Mouse (Mus musculus) frontal cortex, postnatal 25 days (tissue): Measurements from ENCODE around the gene Lrrc41.

ENCODE experiments used
- DNase-seq, 2 experiments: peaks; one replicate each; pipeline ENCODE4 v3.0.0; 2022; ENCODE audit warnings: low spot score in 2 of 2

The Lrrc41 gene

DNA sequence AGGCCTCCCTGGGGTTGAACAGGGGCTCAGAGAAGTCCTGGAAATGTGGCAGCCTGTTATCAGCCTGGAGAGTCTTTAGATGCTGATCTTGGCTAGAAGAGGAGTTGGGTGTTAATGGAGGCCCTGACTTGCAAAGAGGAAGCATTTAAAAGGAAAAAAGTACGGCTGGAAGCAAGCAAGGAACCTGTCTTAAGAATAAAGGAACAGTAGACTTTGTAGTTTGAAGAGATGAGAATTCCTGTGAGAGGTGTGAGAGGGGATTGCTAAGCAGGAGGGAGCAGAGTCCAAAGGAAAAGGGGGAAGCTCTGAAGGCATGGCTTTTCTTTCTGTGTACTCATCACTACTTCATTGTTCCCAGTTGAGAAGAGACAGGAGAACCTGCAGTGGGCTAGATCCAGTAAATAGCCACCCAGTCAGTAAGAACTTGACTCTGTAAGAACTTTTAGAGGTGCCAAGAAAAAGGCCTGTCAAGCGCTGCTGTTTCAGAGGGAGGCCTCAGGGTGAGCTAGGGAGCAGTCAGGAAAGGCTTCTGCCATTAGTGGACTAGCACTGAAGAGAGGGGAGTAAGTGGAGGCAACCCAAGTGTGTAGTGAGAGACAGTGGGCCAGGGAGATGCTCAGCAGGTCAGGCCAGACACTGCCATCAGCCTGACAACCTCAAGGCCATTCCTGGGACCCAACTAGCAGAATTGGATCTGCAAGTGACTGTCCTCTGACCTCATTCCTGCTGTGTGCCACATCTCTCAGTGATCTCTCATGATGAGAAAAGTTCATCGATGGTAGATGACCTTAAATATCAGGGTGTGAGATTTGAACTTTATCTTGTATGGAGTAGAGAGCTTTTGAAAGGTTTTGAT lies 2.4 kb downstream of the Lrrc41 start:
- no peak for DNase-seq

DNA sequence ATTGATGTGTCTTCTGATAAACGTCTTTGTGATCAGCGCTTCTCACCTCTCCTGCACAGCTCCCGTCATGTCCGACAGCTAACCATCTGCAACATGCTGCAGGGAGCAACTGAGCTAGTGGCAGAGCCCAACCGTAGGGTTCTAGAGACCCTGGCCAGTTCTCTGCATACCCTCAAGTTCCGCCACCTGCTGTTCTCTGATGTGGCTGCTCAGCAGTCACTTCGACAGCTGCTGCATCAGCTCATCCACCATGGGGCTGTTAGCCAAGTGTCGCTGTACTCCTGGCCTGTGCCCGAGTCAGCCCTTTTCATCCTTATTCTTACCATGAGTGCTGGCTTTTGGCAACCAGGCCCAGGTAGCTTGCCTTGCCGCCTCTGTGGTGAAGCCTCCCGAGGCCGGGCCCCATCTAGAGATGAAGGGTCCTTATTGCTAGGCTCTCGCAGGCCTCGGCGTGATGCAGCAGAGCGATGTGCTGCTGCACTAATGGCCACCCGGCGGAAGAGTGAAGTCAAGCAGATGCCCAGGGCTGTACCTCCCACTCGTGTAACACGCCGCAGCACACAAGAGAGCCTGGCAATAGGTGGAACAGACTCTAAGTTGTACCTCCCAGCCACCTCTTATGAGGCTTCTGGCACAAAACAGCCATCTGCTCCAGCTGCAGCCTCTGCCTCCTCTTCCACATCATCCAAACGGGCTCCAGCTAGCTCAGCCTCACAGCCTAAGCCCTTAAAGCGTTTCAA lies 13.6 kb downstream of the Lrrc41 start:
- DNase-seq = no peak

DNA sequence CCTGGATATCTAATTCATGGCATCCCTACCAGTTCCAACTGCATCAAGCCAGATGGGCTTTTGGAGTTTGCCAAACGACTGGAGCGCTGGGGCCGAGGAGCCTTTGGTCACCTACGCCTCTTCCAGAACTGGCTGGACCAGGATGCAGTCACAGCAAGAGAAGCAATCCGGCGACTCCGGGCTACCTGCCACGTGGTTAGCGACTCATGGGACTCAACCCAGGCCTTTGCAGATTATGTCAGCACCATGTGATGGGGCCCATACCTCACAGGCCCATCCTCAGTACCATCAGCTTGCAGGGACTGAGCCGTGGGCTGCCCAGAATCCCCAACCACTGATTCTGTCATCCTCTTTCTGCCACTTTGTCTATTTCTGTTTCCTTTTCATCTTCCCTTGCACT lies 21.2 kb downstream of the Lrrc41 start:
- no peak for DNase-seq

DNA sequence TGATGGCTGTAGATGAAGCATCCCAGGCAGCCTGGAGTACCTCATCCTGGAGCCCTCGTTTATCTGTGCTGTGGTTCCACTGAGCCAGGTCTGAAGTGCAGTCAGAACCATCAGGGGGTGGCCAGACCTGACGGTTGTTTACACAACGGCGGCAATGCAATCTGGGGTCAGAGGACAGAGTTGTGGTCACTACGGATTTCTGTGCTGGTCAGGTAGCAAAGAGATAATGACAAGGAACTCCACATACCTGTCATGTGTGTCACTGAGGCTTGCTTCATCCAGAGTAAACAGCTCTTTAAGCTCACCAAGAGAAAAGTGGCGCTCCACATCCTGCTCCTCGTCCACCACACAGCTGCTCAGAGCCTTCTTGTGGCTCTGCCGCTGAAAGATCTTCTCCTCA lies 22.1 kb downstream of the Lrrc41 start:
- no peak for DNase-seq

DNA sequence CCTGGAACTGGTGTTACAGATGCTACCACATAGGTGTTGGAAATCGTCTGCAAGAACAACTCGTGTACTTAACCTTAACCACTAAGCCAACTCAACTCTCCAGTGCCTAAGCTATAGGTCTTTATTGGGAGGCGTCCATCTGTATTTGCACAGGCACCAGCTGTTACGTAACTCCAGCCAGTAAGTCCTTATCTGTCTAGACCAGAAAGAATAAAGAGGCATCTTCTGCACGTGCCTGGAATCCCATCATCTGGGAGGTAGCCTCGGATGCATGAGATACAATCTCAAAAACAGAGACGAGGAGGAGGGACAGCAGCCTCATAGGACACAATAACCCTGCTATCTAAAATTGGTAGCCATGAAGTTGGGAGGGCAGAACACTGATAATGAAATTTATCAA lies 25.9 kb downstream of the Lrrc41 start:
- DNase-seq = no peak

DNA sequence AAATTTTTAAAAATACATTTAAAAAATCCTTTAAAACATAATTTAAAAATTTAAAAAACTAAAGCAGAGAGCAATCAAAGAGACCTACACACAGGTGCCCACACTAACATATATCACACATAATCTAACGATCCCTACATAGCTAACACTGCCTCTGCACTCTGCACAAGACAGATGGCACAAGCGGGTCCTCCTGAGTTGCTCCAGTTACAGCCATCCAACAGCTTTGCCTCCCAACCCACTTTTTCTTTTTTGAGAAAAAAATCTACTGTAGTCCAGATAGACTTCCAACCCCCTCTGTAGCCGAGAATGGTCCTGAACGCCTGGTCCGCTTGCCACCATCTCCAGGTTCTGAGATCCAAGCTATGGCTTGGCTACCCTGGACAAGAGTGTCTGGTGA lies 30.2 kb downstream of the Lrrc41 start:
- no peak for DNase-seq

DNA sequence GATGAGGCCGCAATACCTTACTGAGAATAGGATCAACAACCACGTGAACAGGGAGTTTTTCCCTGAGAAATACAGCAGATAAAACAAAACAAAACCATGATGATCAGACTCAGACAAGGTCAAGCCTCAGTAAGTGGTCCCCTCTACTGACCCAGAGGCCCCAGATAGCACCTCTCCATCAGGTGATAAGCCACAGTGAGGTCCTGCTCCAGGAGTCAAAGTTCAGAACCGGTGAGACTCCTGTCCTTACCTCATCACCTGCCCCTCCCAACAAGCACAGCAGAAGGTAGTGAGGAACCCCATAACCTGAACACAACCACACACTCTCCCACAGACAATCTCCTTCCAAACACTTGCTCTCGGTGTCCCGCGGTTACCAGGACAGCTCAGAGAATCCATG lies 35.6 kb downstream of the Lrrc41 start:
- DNase-seq = no peak

DNA sequence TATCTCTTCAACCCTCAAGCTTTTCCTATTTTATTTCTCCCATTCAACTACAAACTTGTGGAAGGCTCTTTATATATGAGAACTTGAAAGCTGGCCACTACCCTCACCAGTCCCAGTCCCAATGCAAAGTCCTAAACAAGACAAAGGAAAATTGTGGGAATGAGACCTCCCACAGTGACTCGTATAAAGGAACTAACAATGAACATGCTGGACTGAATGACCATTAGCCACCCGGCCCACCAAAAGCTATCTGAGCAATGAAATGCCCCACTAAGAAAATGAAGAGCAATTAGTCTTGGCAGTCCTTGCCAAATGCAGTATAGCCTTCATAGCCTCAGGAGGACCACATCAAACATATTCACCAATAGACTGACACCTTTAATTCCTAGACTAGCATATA lies 36.4 kb downstream of the Lrrc41 start:
- DNase-seq = no peak

DNA sequence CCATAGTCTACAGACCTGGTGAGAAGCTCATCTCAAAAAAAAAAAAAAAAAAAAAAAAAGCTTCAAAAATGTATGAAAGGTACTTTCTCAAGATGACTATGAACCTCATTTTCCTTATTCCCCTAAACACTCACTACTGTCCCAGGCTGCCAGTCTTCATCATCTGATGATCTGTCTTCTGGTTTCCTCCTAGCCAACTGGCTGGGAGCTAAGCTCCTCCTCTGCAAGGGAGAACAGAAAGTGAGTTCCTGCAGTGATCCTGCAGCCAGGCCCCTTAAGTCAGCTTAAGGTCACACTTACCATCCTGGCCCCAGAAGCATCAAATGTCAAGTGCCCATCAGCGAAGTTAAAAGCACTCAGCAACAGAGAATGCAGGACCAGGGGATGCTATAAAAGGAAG lies 47.7 kb downstream of the Lrrc41 start:
- DNase-seq = no peak

DNA sequence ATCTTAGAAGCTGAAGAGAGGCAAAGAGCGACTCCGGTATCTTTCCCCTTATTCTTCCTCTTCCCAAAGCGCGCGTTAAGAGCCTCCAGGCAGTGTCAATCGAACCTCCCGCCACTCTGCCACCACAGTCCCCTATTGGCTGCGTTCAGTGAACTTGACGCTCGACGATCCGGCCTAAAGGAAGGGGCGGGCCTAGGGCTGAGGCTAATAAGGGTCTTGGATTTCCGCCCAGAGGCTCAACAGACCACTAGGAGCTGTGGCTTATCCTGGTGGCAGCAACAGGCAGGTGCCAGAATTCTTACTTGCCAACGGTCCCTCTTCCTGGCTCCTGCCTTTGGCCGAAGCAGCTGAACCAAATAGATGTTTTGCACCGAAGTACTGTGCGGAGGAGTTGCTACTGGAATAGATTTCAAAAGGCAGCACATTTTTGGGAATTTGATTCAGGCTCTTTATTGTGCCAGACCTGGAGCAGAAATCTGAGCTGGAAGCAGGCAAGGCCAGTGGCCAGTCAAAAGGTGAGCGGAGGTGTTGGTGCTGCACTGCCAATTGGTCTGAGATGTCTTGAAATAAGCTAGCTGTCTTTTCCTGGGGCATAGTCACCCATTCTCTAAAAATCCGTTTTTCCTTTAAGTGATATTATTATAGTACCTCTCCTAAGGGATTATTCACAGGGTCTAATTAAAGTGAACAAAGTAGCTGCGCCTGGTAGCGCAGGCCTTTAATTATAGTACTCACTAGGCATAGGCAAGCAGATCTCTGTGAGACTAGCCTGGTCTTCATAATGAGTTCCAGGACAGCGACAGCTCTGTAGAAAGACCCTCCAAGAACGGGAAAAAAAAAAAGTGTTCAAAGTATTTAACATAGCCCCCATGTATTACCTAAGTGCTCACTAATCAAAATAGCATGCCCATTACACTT lies 48.8 kb downstream of the Lrrc41 start, which contains the start of the genes Rad54l and Pomgnt1:
TSS of gene Rad54l (minus strand) at position 89 of the 918 bp plus-strand sequence.
TSS of gene Pomgnt1 (plus strand) at position 239 of the 918 bp plus-strand sequence.
- peak; percentile 39 to 61 for DNase-seq

DNA sequence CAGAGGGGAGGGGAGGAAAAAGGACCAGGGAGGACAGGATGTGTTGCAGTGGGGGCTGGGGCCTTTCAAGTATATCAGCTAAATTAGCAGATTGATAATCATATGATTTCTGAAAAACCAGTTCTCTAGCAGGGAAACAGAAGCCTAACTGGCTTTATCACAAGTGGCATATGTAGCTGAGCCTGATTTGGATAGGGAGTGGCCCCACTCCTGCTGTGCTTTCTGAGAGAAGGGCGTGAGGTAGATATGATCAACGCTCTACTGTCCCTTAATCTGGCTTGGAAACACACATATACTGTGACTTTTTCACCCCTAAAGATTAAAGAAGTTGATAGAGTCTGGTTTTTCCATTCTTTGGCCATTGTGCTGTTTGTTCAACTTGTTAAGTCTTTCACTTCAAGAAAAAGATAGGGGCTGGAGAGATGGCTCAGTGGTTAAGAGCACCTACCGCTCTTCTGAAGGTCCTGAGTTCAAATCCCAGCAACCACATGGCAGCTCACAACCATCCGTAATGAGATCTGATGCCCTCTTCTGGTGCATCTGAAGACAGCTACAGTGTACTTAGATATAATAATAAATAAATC lies 50.8 kb downstream of the Lrrc41 start:
- DNase-seq = no peak

DNA sequence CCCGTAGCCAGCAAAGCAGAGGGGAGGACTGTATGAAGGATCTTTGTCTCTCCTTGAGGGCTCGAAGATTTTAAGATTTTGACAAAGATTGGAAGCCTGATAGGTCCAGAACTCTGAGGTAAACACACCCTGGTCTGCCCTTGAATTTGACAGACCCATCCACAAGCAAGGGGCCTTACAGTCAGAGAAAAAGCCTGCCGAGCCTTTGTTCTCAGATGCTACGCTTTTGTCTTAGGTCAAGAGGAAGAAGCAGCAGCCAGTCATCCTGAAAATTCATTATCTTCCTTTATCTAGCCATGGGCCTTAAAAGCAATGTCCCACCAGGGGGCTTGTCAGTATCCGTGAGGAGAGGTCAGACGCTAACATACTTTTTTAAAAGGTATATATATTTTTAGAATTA lies 52.9 kb downstream of the Lrrc41 start:
- no peak for DNase-seq

DNA sequence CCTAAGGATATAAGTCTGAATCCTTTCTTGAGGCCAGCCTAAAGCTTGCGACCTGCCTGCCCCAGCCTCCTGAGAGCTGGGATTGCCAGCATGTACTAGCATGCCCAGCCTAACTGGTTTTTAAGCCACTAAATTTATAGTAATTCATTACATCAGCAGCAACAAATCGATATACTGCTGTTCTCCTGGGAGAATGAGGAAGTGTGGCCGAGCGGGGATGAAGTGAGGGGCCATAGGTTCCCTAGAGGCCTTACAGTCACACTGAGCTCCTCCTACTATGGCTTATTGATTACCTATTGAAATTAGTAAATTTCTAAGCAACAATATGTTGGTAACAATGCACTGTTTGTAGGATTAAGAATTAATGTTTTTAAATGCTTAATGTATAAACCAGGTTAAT lies 58.1 kb downstream of the Lrrc41 start:
- DNase-seq = no peak

DNA sequence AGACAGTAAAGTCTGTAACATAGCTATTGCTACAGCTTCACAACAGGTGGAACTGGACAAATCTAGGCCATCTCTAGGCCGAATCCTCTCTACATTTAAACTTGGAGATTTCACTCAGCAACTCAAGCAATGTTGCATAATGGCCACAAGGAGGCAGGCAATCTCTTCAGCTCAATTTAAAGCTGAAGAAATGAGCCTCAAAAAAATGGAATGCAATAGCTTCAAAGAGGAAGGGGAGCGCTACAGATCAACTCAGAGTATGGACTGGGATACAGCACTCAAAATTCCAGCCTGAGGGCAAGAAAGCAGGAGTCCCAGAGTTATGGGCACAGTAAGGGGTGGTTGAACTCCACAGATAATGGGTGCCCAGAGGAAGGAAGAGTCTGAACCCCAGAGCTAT lies 59.9 kb downstream of the Lrrc41 start:
- no peak for DNase-seq

DNA sequence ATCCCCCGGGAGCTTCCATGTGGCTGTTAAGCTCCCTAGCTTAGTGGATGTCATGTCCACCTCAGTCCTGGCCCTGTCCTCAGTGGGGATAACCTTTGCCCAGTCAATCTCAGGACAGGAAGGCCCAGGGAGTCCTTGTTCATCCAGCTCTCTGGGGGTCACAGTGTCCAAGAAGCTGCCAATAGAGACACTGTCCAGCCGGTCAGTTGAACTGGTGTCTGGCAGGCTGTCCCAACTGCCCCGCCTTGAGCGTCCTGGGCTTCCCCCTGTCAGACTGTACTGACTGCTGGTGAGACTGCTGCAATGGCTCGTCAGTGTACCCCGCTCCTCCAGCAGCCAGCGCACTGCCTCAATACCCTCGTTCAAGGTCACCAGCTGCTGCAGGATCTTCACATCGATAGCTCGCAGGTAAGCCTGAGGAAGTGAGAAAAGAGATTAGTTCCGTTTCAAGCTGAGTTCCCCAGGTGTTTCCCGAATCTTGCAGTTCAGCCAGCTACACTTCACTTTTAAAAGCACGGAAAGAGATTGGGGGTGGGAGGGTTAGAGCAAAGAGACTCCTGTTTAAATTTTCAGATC lies 62.4 kb downstream of the Lrrc41 start:
- no peak for DNase-seq

DNA sequence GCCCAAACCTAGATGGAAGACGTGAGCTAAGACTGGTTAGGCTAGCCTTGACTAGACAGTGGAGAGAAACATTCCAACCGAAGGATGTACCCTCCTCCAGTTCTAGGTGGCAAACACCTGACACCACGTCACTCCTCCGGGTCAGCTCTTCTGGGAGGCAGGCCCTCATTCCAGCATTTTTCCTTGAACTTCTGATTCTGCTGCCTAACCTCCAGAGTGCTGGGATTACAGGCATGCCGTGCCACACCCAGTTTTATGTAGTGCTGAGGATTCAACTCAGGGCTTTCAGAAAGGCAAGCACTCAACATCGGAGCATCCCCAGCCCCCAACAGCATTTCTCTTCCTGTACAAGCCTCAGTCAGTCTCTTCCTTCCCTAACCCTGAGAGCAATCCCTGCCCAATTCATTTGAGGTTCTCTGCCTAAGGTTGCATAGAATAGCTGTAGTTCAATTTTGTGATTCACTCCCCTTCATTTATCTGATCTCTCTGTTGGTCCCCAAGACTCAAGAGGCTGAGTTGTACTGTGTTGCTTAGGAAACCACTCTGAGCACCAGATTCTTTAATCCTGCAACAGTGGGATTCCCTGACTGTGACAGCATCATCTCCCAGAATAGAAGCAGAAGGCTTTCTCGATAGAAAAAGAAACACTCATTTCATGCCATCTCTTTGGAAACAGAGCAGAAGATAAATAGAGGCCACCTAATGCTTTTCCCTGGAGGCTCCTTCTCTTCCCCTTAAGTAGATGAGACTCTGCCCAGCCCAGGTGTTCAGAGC lies 65.9 kb downstream of the Lrrc41 start:
- DNase-seq = no peak

DNA sequence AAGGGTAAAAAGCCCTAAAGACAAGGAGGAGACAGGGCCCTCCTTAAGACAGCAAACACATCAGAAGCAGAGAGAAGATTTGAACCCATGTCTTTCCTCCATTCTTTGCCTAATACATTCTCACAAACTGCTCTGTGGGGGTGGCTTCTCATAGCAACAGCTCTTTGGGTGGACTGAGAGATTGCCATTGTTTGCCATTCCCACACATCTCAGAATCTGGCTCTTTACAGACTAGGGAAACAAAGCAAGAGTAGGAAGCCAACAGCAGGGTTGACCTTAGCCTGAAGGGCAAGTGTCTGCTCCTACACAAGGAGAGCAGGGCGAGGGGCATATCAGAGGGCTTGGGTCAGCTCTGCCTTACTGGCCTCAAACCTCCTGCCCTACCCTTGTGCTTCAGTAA lies 66.7 kb downstream of the Lrrc41 start:
- no peak for DNase-seq

DNA sequence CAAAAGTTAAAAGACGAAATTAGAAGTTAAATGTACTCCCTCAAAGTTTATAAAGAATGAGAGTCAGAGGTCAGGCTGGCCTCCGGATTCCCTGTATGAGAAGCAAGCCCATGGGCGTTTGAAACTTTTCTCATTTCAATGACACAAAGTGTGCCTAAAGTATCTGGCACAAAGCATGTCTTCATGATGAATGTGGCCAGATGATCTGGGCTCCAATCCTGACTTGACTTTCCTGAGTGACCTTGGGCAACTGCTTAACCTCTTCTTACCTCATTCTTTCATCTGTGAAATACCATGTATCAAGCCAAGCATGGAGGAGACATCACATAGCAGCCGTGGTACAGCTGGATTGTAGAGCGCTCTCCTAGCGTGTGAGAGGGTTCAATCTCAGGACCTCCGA lies 67.2 kb downstream of the Lrrc41 start:
- no peak for DNase-seq

DNA sequence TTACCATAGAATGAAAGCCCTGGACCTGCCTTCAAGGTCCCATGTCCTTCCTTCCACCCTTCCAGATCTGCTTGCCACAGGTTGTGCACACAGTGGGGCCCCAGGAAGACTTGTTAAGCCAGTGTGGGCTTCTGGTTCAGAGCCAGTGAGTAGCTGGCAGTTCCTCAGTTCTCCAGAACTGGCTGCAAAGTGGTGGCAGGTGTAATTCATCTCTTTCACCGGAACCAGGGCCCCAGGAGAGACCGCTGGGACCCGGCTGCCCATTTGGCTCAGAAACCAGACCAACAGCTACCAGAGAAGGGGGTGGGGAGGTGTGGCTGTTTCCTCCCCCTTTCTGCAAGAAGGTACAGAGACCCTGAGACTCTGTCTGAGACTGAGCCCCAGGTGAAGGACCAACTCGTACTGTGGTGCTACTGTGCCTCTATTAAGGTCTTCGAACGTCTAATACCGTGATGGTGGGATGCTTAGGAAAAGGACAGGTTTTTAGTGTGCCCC lies 68.3 kb downstream of the Lrrc41 start:
- DNase-seq = no peak
